Mouse (Mus musculus) neural tube, embryonic 15.5 days (tissue): ENCODE data around the gene Dlec1. TPM values are rescaled to one million over a fixed set of nuclear protein-coding genes. Genes with fewer than 3 reads are reported as not detected.

Experiments used
- ATAC-seq: fragments of 200-750 bp; cut with Nextera tagmentation; 2 replicates; pipeline ENCODE4 v1.8.0; 2017; ENCODE audit warnings: mild to moderate bottlenecking, moderate TSS enrichment, moderate library complexity; ENCODE audit not compliant: low FRiP score
- H3K27ac ChIP-seq: fragments of 300-500 bp; sonication (generic); replicated peaks from 2 replicates; pipeline ENCODE4 v1.5.1; 2015; ENCODE audit warnings: mild to moderate bottlenecking, inconsistent platforms
- H3K27me3 ChIP-seq: fragments of 300-500 bp; sonication (generic); replicated peaks from 2 replicates; pipeline ENCODE4 v1.6.1; 2015; ENCODE audit warnings: inconsistent platforms
- H3K36me3 ChIP-seq: fragments of 300-500 bp; sonication (generic); 2 replicates; pipeline ENCODE4 v1.6.1; 2015; ENCODE audit warnings: inconsistent platforms
- H3K4me1 ChIP-seq: fragments of 300-500 bp; sonication (generic); 2 replicates; pipeline ENCODE4 v1.6.1; 2015; ENCODE audit warnings: inconsistent platforms
- H3K4me2 ChIP-seq: fragments of 300-500 bp; sonication (generic); 2 replicates; pipeline ENCODE4 v1.6.1; 2015; ENCODE audit warnings: inconsistent platforms, mild to moderate bottlenecking, moderate library complexity
- H3K4me3 ChIP-seq: fragments of 300-500 bp; sonication (generic); replicated peaks from 2 replicates; pipeline ENCODE4 v1.5.1; 2015; ENCODE audit warnings: mild to moderate bottlenecking, inconsistent platforms
- H3K9ac ChIP-seq: fragments of 300-500 bp; sonication (generic); replicated peaks from 2 replicates; pipeline ENCODE4 v1.6.1; 2015; ENCODE audit warnings: mild to moderate bottlenecking, inconsistent platforms
- H3K9me3 ChIP-seq: fragments of 300-500 bp; sonication (generic); replicated peaks from 2 replicates; pipeline ENCODE4 v1.6.1; 2016; ENCODE audit warnings: inconsistent platforms
- WGBS: fragments of 180-500 bp; shearing (Covaris S2); methylation state at CpG from one replicate; pipeline ENCODE4 v1.1.7; 2015; ENCODE audit warnings: mixed read lengths; 5-methylcytosine and 5-hydroxymethylcytosine counted together
- polyA plus RNA-seq: library from polyadenylated mRNA; unstranded; fragments of >200 nt; fragmentation: Nextera tagmentation; extraction: Ambion mirVana; gene quantifications from 2 replicates; pipeline ENCODE4 v1.2.1, GENCODE M21; 2015

The Dlec1 gene
- polyA plus RNA-seq, 1 experiment from 2014 or later, result 1.4 TPM

- Histone ChIP-seq H3K36me3 (no peaks in the 10 kb centered on the region), H3K4me2 (no peak overlapping the region), H3K9me3 (no peaks in the 10 kb centered on the region), H3K27me3 (no peaks in the 10 kb centered on the region), H3K4me1 (0 out of 2 replicates have a peak, but pooled peaks cover 2% of the 10 kb centered on the region), H3K4me3 (no peak overlapping the region), H3K27ac (no peak overlapping the region), H3K9ac (no peak overlapping the region)
- no peak for ATAC-seq
- WGBS, result 85% methylated on average over 19 of the region's 19 CpGs
Observed at GRCm38 (mm10) chr9:119119409-119120167, 17.3 kb downstream of the Dlec1 start.

- Histone ChIP-seq H3K4me2 (no peak overlapping the region), H3K27me3 (no peaks in the 10 kb centered on the region), H3K4me3 (no peak overlapping the region), H3K36me3 (no peaks in the 10 kb centered on the region), H3K9me3 (no peaks in the 10 kb centered on the region), H3K9ac (no peak overlapping the region), H3K27ac (no peak overlapping the region), H3K4me1 (0 out of 2 replicates have a peak, but pooled peaks cover 2% of the 10 kb centered on the region)
- no peak for ATAC-seq
- WGBS, result 71% methylated on average over 3 of the region's 3 CpGs
Observed at GRCm38 (mm10) chr9:119120168-119120560, 17.9 kb downstream of the Dlec1 start.

GRCm38 (mm10) chr9:119122596-119123369 lies 20.5 kb downstream of the Dlec1 start:
- ATAC-seq, result no peak
- H3K4me2 ChIP-seq, result no peak overlapping the region
- H3K27ac ChIP-seq, result no peak overlapping the region
- 0 out of 2 replicates have a peak, but pooled peaks cover 2% of the 10 kb centered on the region for H3K4me1 ChIP-seq
- no peaks in the 10 kb centered on the region for H3K27me3 ChIP-seq
- no peak overlapping the region for H3K4me3 ChIP-seq
- WGBS, result 87% methylated on average over 18 of the region's 18 CpGs
- no peaks in the 10 kb centered on the region for H3K9me3 ChIP-seq
- no peaks in the 10 kb centered on the region for H3K36me3 ChIP-seq
- H3K9ac ChIP-seq, result no peak overlapping the region

GRCm38 (mm10) chr9:119128436-119129181 lies 26.3 kb downstream of the Dlec1 start:
- no peak for ATAC-seq
- no peaks in the 10 kb centered on the region for H3K36me3 ChIP-seq
- no peaks in the 10 kb centered on the region for H3K27me3 ChIP-seq
- no peaks in the 10 kb centered on the region for H3K9me3 ChIP-seq
- no peak overlapping the region for H3K4me2 ChIP-seq
- WGBS, result 88% methylated on average over 12 of the region's 12 CpGs
- H3K9ac ChIP-seq, result no peak overlapping the region
- no peak overlapping the region for H3K27ac ChIP-seq
- no peaks in the 10 kb centered on the region for H3K4me1 ChIP-seq
- no peak overlapping the region for H3K4me3 ChIP-seq

- H3K4me3 ChIP-seq, result no peak overlapping the region
- no peak overlapping the region for H3K9ac ChIP-seq
- ATAC-seq, result no peak
- H3K36me3 ChIP-seq, result no peaks in the 10 kb centered on the region
- H3K27me3 ChIP-seq, result no peaks in the 10 kb centered on the region
- no peak overlapping the region for H3K27ac ChIP-seq
- no peaks in the 10 kb centered on the region for H3K9me3 ChIP-seq
- H3K4me2 ChIP-seq, result no peak overlapping the region
- no peaks in the 10 kb centered on the region for H3K4me1 ChIP-seq
- WGBS, result 66% methylated on average over 5 of the region's 5 CpGs
Observed at GRCm38 (mm10) chr9:119130692-119131091, 28.4 kb downstream of the Dlec1 start.

GRCm38 (mm10) chr9:119138836-119139235 lies 36.6 kb downstream of the Dlec1 start:
- Histone ChIP-seq H3K4me2 (no peak overlapping the region), H3K27ac (no peak overlapping the region), H3K9me3 (no peaks in the 10 kb centered on the region), H3K4me1 (no peaks in the 10 kb centered on the region), H3K27me3 (no peaks in the 10 kb centered on the region), H3K36me3 (no peaks in the 10 kb centered on the region), H3K4me3 (no peak overlapping the region), H3K9ac (no peak overlapping the region)
- no peak for ATAC-seq
- WGBS, result 91% methylated on average over 2 of the region's 2 CpGs

GRCm38 (mm10) chr9:119142066-119142465 lies 39.8 kb downstream of the Dlec1 start:
- ATAC-seq, result no peak
- Histone ChIP-seq H3K36me3 (no peaks in the 10 kb centered on the region), H3K9me3 (no peaks in the 10 kb centered on the region), H3K27me3 (no peaks in the 10 kb centered on the region), H3K9ac (no peak overlapping the region), H3K27ac (no peak overlapping the region), H3K4me3 (no peak overlapping the region), H3K4me1 (no peaks in the 10 kb centered on the region), H3K4me2 (no peak overlapping the region)
- WGBS, result 89% methylated on average over 5 of the region's 5 CpGs

- Histone ChIP-seq H3K9me3 (no peaks in the 10 kb centered on the region), H3K4me2 (no peak overlapping the region), H3K9ac (no peak overlapping the region), H3K27me3 (no peaks in the 10 kb centered on the region), H3K4me1 (no peaks in the 10 kb centered on the region), H3K4me3 (no peak overlapping the region), H3K27ac (no peak overlapping the region), H3K36me3 (no peaks in the 10 kb centered on the region)
- ATAC-seq, result no peak
- WGBS, result 76% methylated on average over 9 of the region's 9 CpGs
Observed at GRCm38 (mm10) chr9:119143372-119143771, 41.1 kb downstream of the Dlec1 start.

- no peak for ATAC-seq
Observed at GRCm38 (mm10) chr9:119144696-119145095, 42.4 kb downstream of the Dlec1 start.

GRCm38 (mm10) chr9:119145137-119145536 lies 42.9 kb downstream of the Dlec1 start:
- WGBS, result 67% methylated on average over 10 of the region's 10 CpGs
- ATAC-seq, result no peak
- Histone ChIP-seq H3K4me1 (no peaks in the 10 kb centered on the region), H3K9ac (no peak overlapping the region), H3K4me2 (no peak overlapping the region), H3K4me3 (no peak overlapping the region), H3K9me3 (no peaks in the 10 kb centered on the region), H3K27me3 (no peaks in the 10 kb centered on the region), H3K27ac (no peak overlapping the region), H3K36me3 (no peaks in the 10 kb centered on the region)

More at GRCm38 (mm10) chr9:119144696-119145095, 42.4 kb downstream of the Dlec1 start:
- H3K27ac ChIP-seq, result no peak overlapping the region
- no peak overlapping the region for H3K9ac ChIP-seq
- no peak overlapping the region for H3K4me3 ChIP-seq
- H3K4me2 ChIP-seq, result no peak overlapping the region
- 77% methylated on average over 8 of the region's 8 CpGs for WGBS
- H3K4me1 ChIP-seq, result no peaks in the 10 kb centered on the region
- H3K27me3 ChIP-seq, result no peaks in the 10 kb centered on the region
- H3K36me3 ChIP-seq, result no peaks in the 10 kb centered on the region
- no peaks in the 10 kb centered on the region for H3K9me3 ChIP-seq

GRCm38 (mm10) chr9:119145638-119146037 lies 43.4 kb downstream of the Dlec1 start:
- no peak overlapping the region for H3K27ac ChIP-seq
- H3K9ac ChIP-seq, result no peak overlapping the region
- no peak overlapping the region for H3K4me2 ChIP-seq
- ATAC-seq, result no peak
- no peaks in the 10 kb centered on the region for H3K4me1 ChIP-seq
- no peak overlapping the region for H3K4me3 ChIP-seq
- no peaks in the 10 kb centered on the region for H3K36me3 ChIP-seq
- no peaks in the 10 kb centered on the region for H3K9me3 ChIP-seq
- H3K27me3 ChIP-seq, result no peaks in the 10 kb centered on the region
- WGBS, result 72% methylated on average over 6 of the region's 6 CpGs
